Mouse (Mus musculus) liver, embryonic 14.5 days (tissue): ENCODE measurements at regions not wholly inside any gene's neighbourhood (a gene's known extent, or its start where the extent isn't known, plus 50 kb on each side); places are given as distances from the start of the nearest gene placed in this dataset.
A peak's percentile ranks its signal among the peaks of the same experiment; 100 is the strongest.

Experiments used
- CTCF ChIP-seq: IDR thresholded peaks from 2 replicates; pipeline ENCODE4 v1.5.1; 2016; ENCODE audit warnings: antibody characterized with exemption, low read depth, control low read depth
- EP300 ChIP-seq: IDR thresholded peaks from 2 replicates; pipeline ENCODE4 v1.6.1; 2016; ENCODE audit warnings: antibody characterized with exemption, low read depth

GRCm38 (mm10) chr6:66347356-66347755 is 187.8 kb upstream of the Mad2l1 start:
- TF ChIP-seq CTCF (no peak), EP300 (peak; percentile 52)
